Mouse (Mus musculus): Measurements from ENCODE around the gene Inpp5a.

Inpp5a gene

GRCm38 (mm10) chr7:139439922-139440895 is 51.3 kb downstream of the Inpp5a start:
- DNase-seq (ENCODE audit: low read depth, low spot score) = no peak

GRCm38 (mm10) chr7:139441022-139441421 is 52.1 kb downstream of the Inpp5a start:
- no peak for DNase-seq (ENCODE audit: low read depth, low spot score)

GRCm38 (mm10) chr7:139441761-139442211 is 52.9 kb downstream of the Inpp5a start:
- DNase-seq (ENCODE audit: low read depth, low spot score) = no peak

- DNase-seq (ENCODE audit: low read depth, low spot score) = no peak
Measured at GRCm38 (mm10) chr7:139445621-139446020, 56.7 kb downstream of the Inpp5a start.

GRCm38 (mm10) chr7:139447381-139447780 is 58.5 kb downstream of the Inpp5a start:
- DNase-seq (ENCODE audit: low read depth, low spot score) = no peak

- DNase-seq (ENCODE audit: low read depth, low spot score) = no peak
Measured at GRCm38 (mm10) chr7:139450186-139450998, 61.5 kb downstream of the Inpp5a start.

GRCm38 (mm10) chr7:139451711-139452110 is 62.8 kb downstream of the Inpp5a start:
- DNase-seq (ENCODE audit: low read depth, low spot score) = no peak

- no peak for DNase-seq (ENCODE audit: low read depth, low spot score)
Measured at GRCm38 (mm10) chr7:139452199-139452598, 63.3 kb downstream of the Inpp5a start.

GRCm38 (mm10) chr7:139453198-139453597 is 64.3 kb downstream of the Inpp5a start:
- no peak for DNase-seq (ENCODE audit: low read depth, low spot score)

GRCm38 (mm10) chr7:139454285-139454684 is 65.4 kb downstream of the Inpp5a start:
- no peak for DNase-seq (ENCODE audit: low read depth, low spot score)

GRCm38 (mm10) chr7:139456759-139457158 is 67.8 kb downstream of the Inpp5a start:
- DNase-seq (ENCODE audit: low read depth, low spot score) = no peak

- DNase-seq (ENCODE audit: low read depth, low spot score) = no peak
Measured at GRCm38 (mm10) chr7:139461344-139461743, 72.4 kb downstream of the Inpp5a start.

GRCm38 (mm10) chr7:139462142-139462541 is 73.2 kb downstream of the Inpp5a start:
- no peak for DNase-seq (ENCODE audit: low read depth, low spot score)

- DNase-seq (ENCODE audit: low read depth, low spot score) = no peak
Measured at GRCm38 (mm10) chr7:139465538-139465937, 76.6 kb downstream of the Inpp5a start.

- DNase-seq (ENCODE audit: low read depth, low spot score) = no peak
Measured at GRCm38 (mm10) chr7:139466484-139467176, 77.7 kb downstream of the Inpp5a start.

- DNase-seq (ENCODE audit: low read depth, low spot score) = no peak
Measured at GRCm38 (mm10) chr7:139467177-139467895, 78.4 kb downstream of the Inpp5a start.

GRCm38 (mm10) chr7:139467896-139468279 is 79.0 kb downstream of the Inpp5a start:
- no peak for DNase-seq (ENCODE audit: low read depth, low spot score)

GRCm38 (mm10) chr7:139468440-139468839 is 79.5 kb downstream of the Inpp5a start:
- no peak for DNase-seq (ENCODE audit: low read depth, low spot score)

- DNase-seq (ENCODE audit: low read depth, low spot score) = no peak
Measured at GRCm38 (mm10) chr7:139469457-139469856, 80.5 kb downstream of the Inpp5a start.

GRCm38 (mm10) chr7:139470481-139470880 is 81.6 kb downstream of the Inpp5a start:
- DNase-seq (ENCODE audit: low read depth, low spot score) = no peak

- DNase-seq (ENCODE audit: low read depth, low spot score) = no peak
Measured at GRCm38 (mm10) chr7:139472052-139472451, 83.1 kb downstream of the Inpp5a start.

Measured in c-Kit-negative CD71-positive TER-119-positive erythroid progenitor cells, embryonic 14.5 days (primary cell).